Mouse (Mus musculus) ES-E14 (cell line): ENCODE measurements at regions not wholly inside any gene's neighbourhood (a gene's known extent, or its start where the extent isn't known, plus 50 kb on each side); places are given as distances from the start of the nearest gene placed in this dataset.

ENCODE experiments used
- ZC3H11A ChIP-seq: IDR thresholded peaks from 2 replicates; pipeline ENCODE4 v1.6.1; 2012; ENCODE audit warnings: low read depth, mild to moderate bottlenecking, inconsistent platforms, low read length, borderline replicate concordance
- ZNF384 ChIP-seq: IDR thresholded peaks from 2 replicates; pipeline ENCODE4 v1.6.1; 2012; ENCODE audit warnings: low read depth, low read length, inconsistent platforms

DNA sequence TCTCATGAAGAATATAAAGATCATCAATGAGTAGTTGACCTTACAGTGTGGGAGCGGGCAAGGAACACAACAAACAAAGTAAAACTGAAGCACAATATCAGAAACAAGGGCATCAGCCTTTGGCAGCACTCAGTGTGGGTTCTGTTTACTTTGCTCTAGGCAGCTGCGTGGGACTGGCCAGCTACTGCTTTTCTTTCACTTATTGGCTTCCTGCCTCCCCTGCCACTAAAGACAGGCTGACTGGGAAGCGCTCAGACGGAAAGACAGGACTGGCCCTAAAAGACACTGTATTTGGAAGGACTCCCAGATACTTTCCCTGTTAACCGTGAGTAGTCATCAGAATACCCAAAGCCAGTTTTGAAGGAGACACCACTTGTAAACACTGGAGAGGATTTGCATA lies 80.7 kb upstream of the Plcb4 start:
- TF ChIP-seq ZNF384 (no peak), ZC3H11A (no peak)
